Mouse (Mus musculus) midbrain, embryonic 16.5 days (tissue): ENCODE data around the gene Ambra1. TPM values are rescaled to one million over a fixed set of nuclear protein-coding genes. Genes with fewer than 3 reads are reported as not detected.

Source experiments
- ATAC-seq: fragments of 200-750 bp; cut with Nextera tagmentation; 2 replicates; pipeline ENCODE4 v1.8.0; 2017; ENCODE audit warnings: moderate TSS enrichment
- H3K27ac ChIP-seq: fragments of 300-500 bp; sonication (generic); 2 replicates; pipeline ENCODE4 v1.5.1; 2014; ENCODE audit warnings: mild to moderate bottlenecking, low read length, mixed read lengths
- H3K27me3 ChIP-seq: fragments of 300-500 bp; sonication (generic); 2 replicates; pipeline ENCODE4 v1.6.1; 2014; ENCODE audit warnings: low read depth, low read length, mixed read lengths; ENCODE audit not compliant: control insufficient read depth, insufficient read depth
- H3K36me3 ChIP-seq: fragments of 300-500 bp; sonication (generic); 2 replicates; pipeline ENCODE4 v1.6.1; 2014; ENCODE audit warnings: mild to moderate bottlenecking, low read length, moderate library complexity, mixed read lengths; ENCODE audit not compliant: control insufficient read depth, insufficient read depth
- H3K4me1 ChIP-seq: fragments of 300-500 bp; sonication (generic); 2 replicates; pipeline ENCODE4 v1.6.1; 2014; ENCODE audit warnings: mild to moderate bottlenecking, low read length, mixed read lengths; ENCODE audit not compliant: control insufficient read depth, insufficient read depth
- H3K4me2 ChIP-seq: fragments of 300-500 bp; sonication (generic); 2 replicates; pipeline ENCODE4 v1.6.1; 2014; ENCODE audit warnings: mild to moderate bottlenecking, low read length, mixed read lengths
- H3K4me3 ChIP-seq: fragments of 300-500 bp; sonication (generic); 2 replicates; pipeline ENCODE4 v1.5.1; 2014; ENCODE audit warnings: low read depth, mild to moderate bottlenecking, low read length, moderate library complexity, mixed read lengths
- H3K9ac ChIP-seq: fragments of 300-500 bp; sonication (generic); 2 replicates; pipeline ENCODE4 v1.6.1; 2014; ENCODE audit warnings: low read depth, low read length, mixed read lengths
- H3K9me3 ChIP-seq: fragments of 300-500 bp; sonication (generic); replicated peaks from 2 replicates; pipeline ENCODE4 v1.6.1; 2014; ENCODE audit warnings: mild to moderate bottlenecking, low read length, mixed read lengths; ENCODE audit not compliant: control insufficient read depth, poor library complexity, severe bottlenecking
- WGBS: fragments of 180-500 bp; shearing (Covaris S2); extraction: QIAGEN DNeasy Blood & Tissue Kit; methylation state at CpG from one replicate; pipeline ENCODE4 v1.1.7; 2014; 5-methylcytosine and 5-hydroxymethylcytosine counted together
- polyA plus RNA-seq: library from polyadenylated mRNA; unstranded; fragments of >200 nt; fragmentation: Nextera tagmentation; extraction: Ambion mirVana; gene quantifications from 2 replicates; pipeline ENCODE4 v1.2.1, GENCODE M21; 2015

Ambra1 gene
- polyA plus RNA-seq, result 27.6 and 28.3 TPM in 2 replicates

GRCm38 (mm10) chr2:91729971-91730821, at the start of gene Ambra1:
TSS of gene Ambra1 (plus strand) at chr2:91730134.
- Histone ChIP-seq H3K27me3 (no peaks in the 10 kb centered on the region), H3K27ac (peak within 1 kb of the TSS; percentile 93), H3K4me2 (peak within 1 kb of the TSS; percentile 71), H3K36me3 (no peaks in the 10 kb centered on the region), H3K4me1 (peaks cover 11% of the 10 kb centered on the region), H3K4me3 (peak within 1 kb of the TSS; percentile 78), H3K9me3 (no peaks in the 10 kb centered on the region), H3K9ac (peak within 1 kb of the TSS; percentile 93)
- under 1% methylated on average over 59 of the region's 68 CpGs for WGBS
- ATAC-seq, result peak; percentile 90

- Histone ChIP-seq H3K27ac (no peak overlapping the region), H3K4me3 (no peak overlapping the region), H3K36me3 (peaks cover 25% of the 10 kb centered on the region), H3K4me1 (no peaks in the 10 kb centered on the region), H3K9ac (no peak overlapping the region), H3K4me2 (no peak overlapping the region), H3K9me3 (no peaks in the 10 kb centered on the region), H3K27me3 (no peaks in the 10 kb centered on the region)
- WGBS, result 54% methylated on average over 4 of the region's 4 CpGs
- no peak; the same call in 1 of the 2 replicates for ATAC-seq
These were observed 47.1 kb upstream of the Ambra1 start for GRCm38 (mm10) chr2:91682850-91683249.

- Histone ChIP-seq H3K9ac (no peak overlapping the region), H3K9me3 (no peaks in the 10 kb centered on the region), H3K4me1 (no peaks in the 10 kb centered on the region), H3K27me3 (no peaks in the 10 kb centered on the region), H3K4me2 (no peak overlapping the region), H3K4me3 (no peak overlapping the region), H3K36me3 (peaks cover 20% of the 10 kb centered on the region), H3K27ac (no peak overlapping the region)
- no peak for ATAC-seq
- 89% methylated on average over 8 of the region's 8 CpGs for WGBS
These were observed 46.0 kb upstream of the Ambra1 start for GRCm38 (mm10) chr2:91683919-91684318.

- Histone ChIP-seq H3K4me1 (no peaks in the 10 kb centered on the region), H3K27me3 (no peaks in the 10 kb centered on the region), H3K4me2 (no peak overlapping the region), H3K27ac (no peak overlapping the region), H3K9me3 (no peaks in the 10 kb centered on the region), H3K9ac (no peak overlapping the region), H3K36me3 (peaks cover 7% of the 10 kb centered on the region), H3K4me3 (no peak overlapping the region)
- WGBS, result 87% methylated on average over 7 of the region's 7 CpGs
- no peak for ATAC-seq
These were observed 40.5 kb upstream of the Ambra1 start for GRCm38 (mm10) chr2:91689452-91689851.

- 93% methylated on average over 10 of the region's 10 CpGs for WGBS
- no peaks in the 10 kb centered on the region for H3K27me3 ChIP-seq
These were observed 34.3 kb upstream of the Ambra1 start for GRCm38 (mm10) chr2:91695436-91696224.

GRCm38 (mm10) chr2:91696225-91696590, 33.7 kb upstream of the Ambra1 start:
- Histone ChIP-seq H3K27me3 (no peaks in the 10 kb centered on the region), H3K9me3 (no peaks in the 10 kb centered on the region), H3K9ac (no peak overlapping the region), H3K4me1 (no peaks in the 10 kb centered on the region), H3K27ac (no peak overlapping the region), H3K4me2 (no peak overlapping the region), H3K4me3 (no peak overlapping the region), H3K36me3 (peaks cover 2% of the 10 kb centered on the region; the same call in 1 of the 2 replicates)
- no peak for ATAC-seq
- 84% methylated on average over 1 of the region's 1 CpGs for WGBS

More at GRCm38 (mm10) chr2:91695436-91696224, 34.3 kb upstream of the Ambra1 start:
- no peaks in the 10 kb centered on the region for H3K9me3 ChIP-seq
- H3K36me3 ChIP-seq, result peaks cover 2% of the 10 kb centered on the region; the same call in 1 of the 2 replicates
- H3K4me1 ChIP-seq, result no peaks in the 10 kb centered on the region
- H3K9ac ChIP-seq, result no peak overlapping the region
- no peak for ATAC-seq
- H3K27ac ChIP-seq, result no peak overlapping the region
- no peak overlapping the region for H3K4me3 ChIP-seq
- H3K4me2 ChIP-seq, result no peak overlapping the region

- 76% methylated on average over 1 of the region's 1 CpGs for WGBS
- Histone ChIP-seq H3K9ac (no peak overlapping the region), H3K36me3 (no peaks in the 10 kb centered on the region), H3K4me1 (no peaks in the 10 kb centered on the region), H3K4me3 (no peak overlapping the region), H3K27ac (no peak overlapping the region), H3K27me3 (no peaks in the 10 kb centered on the region), H3K4me2 (no peak overlapping the region), H3K9me3 (no peaks in the 10 kb centered on the region)
- no peak for ATAC-seq
These were observed 30.7 kb upstream of the Ambra1 start for GRCm38 (mm10) chr2:91699225-91699624.

GRCm38 (mm10) chr2:91701366-91701765, 28.6 kb upstream of the Ambra1 start:
- Histone ChIP-seq H3K36me3 (no peaks in the 10 kb centered on the region), H3K27ac (no peak overlapping the region), H3K4me2 (no peak overlapping the region), H3K4me3 (no peak overlapping the region), H3K9ac (no peak overlapping the region), H3K9me3 (no peaks in the 10 kb centered on the region), H3K27me3 (no peaks in the 10 kb centered on the region), H3K4me1 (no peaks in the 10 kb centered on the region)
- WGBS, result 98% methylated on average over 2 of the region's 2 CpGs
- no peak for ATAC-seq

- H3K4me1 ChIP-seq, result peaks cover 14% of the 10 kb centered on the region
- 86% methylated on average over 6 of the region's 6 CpGs for WGBS
- no peaks in the 10 kb centered on the region for H3K36me3 ChIP-seq
- no peaks in the 10 kb centered on the region for H3K27me3 ChIP-seq
- no peak overlapping the region for H3K27ac ChIP-seq
- no peak for ATAC-seq
- no peak overlapping the region for H3K4me2 ChIP-seq
- H3K9me3 ChIP-seq, result no peaks in the 10 kb centered on the region
- no peak overlapping the region for H3K9ac ChIP-seq
- no peak overlapping the region for H3K4me3 ChIP-seq
These were observed 24.2 kb upstream of the Ambra1 start for GRCm38 (mm10) chr2:91705736-91706135.
